21 mouse cellular contexts compared by ENCODE assay signal in the genomic region with DNA sequence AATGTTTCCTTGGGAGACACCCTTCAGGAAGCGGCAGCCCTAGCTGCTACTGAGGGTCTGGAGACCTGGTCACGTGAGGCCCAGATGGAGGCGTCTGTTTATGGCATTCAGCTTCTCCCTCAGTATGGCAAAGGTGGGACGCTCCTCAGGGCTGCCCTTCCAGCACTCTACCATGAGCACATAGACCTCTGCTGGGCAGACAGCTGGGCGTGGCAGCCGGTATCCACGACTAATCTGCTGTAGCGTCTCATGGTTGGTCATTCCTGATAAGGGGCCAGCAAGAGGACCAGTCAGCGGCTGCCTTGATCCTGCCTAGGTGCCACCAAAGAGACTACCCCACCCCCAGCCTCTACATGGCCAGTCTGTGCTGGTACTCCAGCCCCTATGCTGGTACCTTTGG. TPM values are rescaled to one million over a fixed set of nuclear protein-coding genes. Genes with fewer than 3 reads are reported as not detected.
DNase-seq lines count a peak whose midpoint lies in the region; ATAC-seq lines count a peak whose summit lies in the region.
"Had no signal": no experiment of that assay in that cellular context is flagged by ENCODE, and none has a peak within 500 bp of the region (broad histone marks: within the 10 kb centered on the region; RNA-seq: fewer than 3 reads in every experiment).

No protein-coding gene starts in this region.

- H3K9ac ChIP-seq in heart, embryonic 12.5 days, result no peak overlapping the region
- H3K9ac ChIP-seq in liver, embryonic 11.5 days (ENCODE audit: low read depth, low read length), result no peak overlapping the region
- H3K9ac ChIP-seq: heart, embryonic 15.5 days; limb, embryonic 13.5 days had no signal

- no peak for DNase-seq in heart, adult 11 months
- DNase-seq in c-Kit-positive CD71-positive TER-119-negative erythroid progenitor cells, embryonic 14.5 days (ENCODE audit: low read depth), result peak; percentile 45
- DNase-seq in liver, embryonic 11.5 days (ENCODE audit: low spot score), result no peak
- DNase-seq in hindbrain, embryonic 10.5 days (ENCODE audit: low spot score), result no peak
- no peak for DNase-seq in layer of hippocampus, postnatal 25 days (ENCODE audit: extremely low spot score in 1 of 2, low spot score in 1 of 2)
- DNase-seq in thymus, adult 18-20 months, result no peak
- DNase-seq: adrenal gland, postnatal 25 days; cerebellum, postnatal 10 days; kidney, postnatal 10 days; lung, postnatal 14 days had no signal

- peaks cover 50% of the 10 kb centered on the region for H3K27me3 ChIP-seq in heart, embryonic 12.5 days (replicated peaks)
- peaks cover 11% of the 10 kb centered on the region for H3K27me3 ChIP-seq in liver, embryonic 11.5 days (replicated peaks; ENCODE audit: control insufficient read depth, insufficient read depth, low read length)
- peaks cover 25% of the 10 kb centered on the region for H3K27me3 ChIP-seq in hindbrain, embryonic 10.5 days (ENCODE audit: insufficient read depth, poor library complexity, severe bottlenecking)

- no peaks in the 10 kb centered on the region for H3K36me3 ChIP-seq in heart, embryonic 12.5 days
- no peaks in the 10 kb centered on the region for H3K36me3 ChIP-seq in liver, embryonic 11.5 days (ENCODE audit: control insufficient read depth, insufficient read depth, low read length)
- no peaks in the 10 kb centered on the region for H3K36me3 ChIP-seq in hindbrain, embryonic 10.5 days
- H3K36me3 ChIP-seq: heart, embryonic 15.5 days; limb, embryonic 13.5 days had no signal

- no peak overlapping the region for H3K4me2 ChIP-seq in heart, embryonic 12.5 days
- peak overlapping the region; percentile 34; the same call in 1 of the 2 replicates for H3K4me2 ChIP-seq in liver, embryonic 11.5 days
- H3K4me2 ChIP-seq: heart, embryonic 15.5 days; limb, embryonic 13.5 days had no signal

- WGBS in heart, embryonic 12.5 days, result 56% methylated on average over 9 of the region's 9 CpGs
- WGBS in liver, embryonic 11.5 days, result 50% methylated on average over 9 of the region's 9 CpGs
- WGBS in hindbrain, embryonic 10.5 days, result 77% methylated on average over 9 of the region's 9 CpGs

- H3K4me1 ChIP-seq in heart, embryonic 12.5 days (replicated peaks), result no peaks in the 10 kb centered on the region
- H3K4me1 ChIP-seq in liver, embryonic 11.5 days (replicated peaks; ENCODE audit: control insufficient read depth, insufficient read depth, low read length), result peaks cover 9% of the 10 kb centered on the region
- H3K4me1 ChIP-seq in hindbrain, embryonic 10.5 days (replicated peaks), result no peaks in the 10 kb centered on the region
- H3K4me1 ChIP-seq: heart, embryonic 15.5 days; limb, embryonic 13.5 days had no signal

- H3K4me3 ChIP-seq in heart, embryonic 12.5 days, result no peak overlapping the region
- no peak overlapping the region for H3K4me3 ChIP-seq in liver, embryonic 11.5 days (ENCODE audit: low read depth, low read length)
- no peak overlapping the region for H3K4me3 ChIP-seq in hindbrain, embryonic 10.5 days
- H3K4me3 ChIP-seq: heart, embryonic 15.5 days; limb, embryonic 13.5 days had no signal

- H3K27ac ChIP-seq in heart, embryonic 12.5 days (ENCODE audit: poor library complexity, severe bottlenecking), result no peak overlapping the region
- H3K27ac ChIP-seq in liver, embryonic 11.5 days (ENCODE audit: low read depth, low read length), result no peak overlapping the region
- no peak overlapping the region for H3K27ac ChIP-seq in hindbrain, embryonic 10.5 days
- H3K27ac ChIP-seq: heart, embryonic 15.5 days; limb, embryonic 13.5 days had no signal

- H3K9me3 ChIP-seq in heart, embryonic 12.5 days (replicated peaks), result no peaks in the 10 kb centered on the region
- no peaks in the 10 kb centered on the region for H3K9me3 ChIP-seq in liver, embryonic 11.5 days (ENCODE audit: control insufficient read depth, low read length)
- H3K9me3 ChIP-seq in hindbrain, embryonic 10.5 days, result no peaks in the 10 kb centered on the region
- H3K9me3 ChIP-seq: heart, embryonic 15.5 days; limb, embryonic 13.5 days had no signal

- ATAC-seq in heart, embryonic 12.5 days (ENCODE audit: insufficient number of reproducible peaks, low FRiP score), result peak; percentile 57; the same call in 1 of the 2 replicates
- peak; percentile 88 for ATAC-seq in liver, embryonic 11.5 days (replicated peaks; ENCODE audit: low FRiP score)
- peak; percentile 79 for ATAC-seq in megakaryocyte-erythroid progenitor cell, adult 5-6 weeks (replicated peaks; ENCODE audit: low FRiP score, low TSS enrichment, poor library complexity, severe bottlenecking)
- ATAC-seq: forebrain, embryonic 14.5 days had no signal

RNA-seq across cellular contexts. Expression of a gene that starts 3.5 kb away (rescaled TPM):
- not detected in 2 replicates for polyA plus RNA-seq in heart, embryonic 12.5 days (2016; fragmentation: Nextera tagmentation; extraction: Ambion mirVana)
- not detected in 2 replicates for polyA plus RNA-seq in liver, embryonic 11.5 days (2014; fragmentation: Nextera tagmentation; extraction: Ambion mirVana)
- not detected in 2 replicates for total RNA-seq in megakaryocyte-erythroid progenitor cell, adult 5-6 weeks (2014; fragmentation: Nextera tagmentation)
- not detected in 2 replicates for total RNA-seq in megakaryocyte-erythroid progenitor cell, adult 5-6 weeks (2017)
- polyA plus RNA-seq in hindbrain, embryonic 10.5 days (2016; fragmentation: Nextera tagmentation; extraction: Ambion mirVana), result not detected in 2 replicates
- not detected for total RNA-seq in layer of hippocampus, postnatal 25 days (2021)
- total RNA-seq: adrenal gland, postnatal 25 days; layer of hippocampus, adult 8-10 months; left cerebral cortex, adult 8-10 months; midbrain, postnatal 0 days had no signal
- polyA plus RNA-seq: forebrain, embryonic 14.5 days; hindbrain, embryonic 11.5 days; limb, embryonic 13.5 days; midbrain, postnatal 0 days; neural tube, embryonic 11.5 days had no signal

RNA-seq across cellular contexts. Expression of a gene that starts 6.9 kb away (rescaled TPM):
- 0.23 and 0.32 TPM in 2 replicates for polyA plus RNA-seq in heart, embryonic 12.5 days (2016; fragmentation: Nextera tagmentation; extraction: Ambion mirVana)
- 0.23 TPM in 1 of 2 replicates, not detected in the other for polyA plus RNA-seq in liver, embryonic 11.5 days (2014; fragmentation: Nextera tagmentation; extraction: Ambion mirVana)
- total RNA-seq in megakaryocyte-erythroid progenitor cell, adult 5-6 weeks (2014; fragmentation: Nextera tagmentation), result not detected in 2 replicates
- total RNA-seq in megakaryocyte-erythroid progenitor cell, adult 5-6 weeks (2017), result not detected in 2 replicates
- polyA plus RNA-seq in hindbrain, embryonic 10.5 days (2016; fragmentation: Nextera tagmentation; extraction: Ambion mirVana), result 0.07 TPM in 1 of 2 replicates, not detected in the other
- total RNA-seq in layer of hippocampus, postnatal 25 days (2021), result under 1 TPM; 0.22 to 0.42 TPM
- total RNA-seq: gastrocnemius, postnatal 4 days had no signal

RNA-seq across cellular contexts. Expression of a gene that starts 13.7 kb away (rescaled TPM):
- polyA plus RNA-seq in heart, embryonic 12.5 days (2016; fragmentation: Nextera tagmentation; extraction: Ambion mirVana), result not detected in 2 replicates
- 0.34 TPM in 1 of 2 replicates, not detected in the other for polyA plus RNA-seq in liver, embryonic 11.5 days (2014; fragmentation: Nextera tagmentation; extraction: Ambion mirVana)
- total RNA-seq in megakaryocyte-erythroid progenitor cell, adult 5-6 weeks (2014; fragmentation: Nextera tagmentation), result not detected in 2 replicates
- total RNA-seq in megakaryocyte-erythroid progenitor cell, adult 5-6 weeks (2017), result not detected in 2 replicates
- 0.26 and 0.32 TPM in 2 replicates for polyA plus RNA-seq in hindbrain, embryonic 10.5 days (2016; fragmentation: Nextera tagmentation; extraction: Ambion mirVana)
- total RNA-seq in layer of hippocampus, postnatal 25 days (2021), result not detected
- total RNA-seq: gastrocnemius, postnatal 4 days; layer of hippocampus, adult 8-10 months; left cerebral cortex, adult 8-10 months had no signal
- polyA plus RNA-seq: hindbrain, embryonic 11.5 days; neural tube, embryonic 11.5 days had no signal

RNA-seq across cellular contexts. Expression of a gene that starts 19.1 kb away (rescaled TPM):
- polyA plus RNA-seq in heart, embryonic 12.5 days (2016; fragmentation: Nextera tagmentation; extraction: Ambion mirVana), result 174 and 175 TPM in 2 replicates
- 172 and 179 TPM in 2 replicates for polyA plus RNA-seq in liver, embryonic 11.5 days (2014; fragmentation: Nextera tagmentation; extraction: Ambion mirVana)
- 73.6 and 95.2 TPM in 2 replicates for total RNA-seq in megakaryocyte-erythroid progenitor cell, adult 5-6 weeks (2014; fragmentation: Nextera tagmentation)
- 67.4 and 68.6 TPM in 2 replicates for total RNA-seq in megakaryocyte-erythroid progenitor cell, adult 5-6 weeks (2017)
- 324 and 415 TPM in 2 replicates for polyA plus RNA-seq in hindbrain, embryonic 10.5 days (2016; fragmentation: Nextera tagmentation; extraction: Ambion mirVana)
- 100 to 1,000 TPM; 110 to 113 TPM for total RNA-seq in layer of hippocampus, postnatal 25 days (2021)

RNA-seq across cellular contexts. Expression of a gene that starts 35.7 kb away (rescaled TPM):
- 1.7 and 1.9 TPM in 2 replicates for polyA plus RNA-seq in heart, embryonic 12.5 days (2016; fragmentation: Nextera tagmentation; extraction: Ambion mirVana)
- polyA plus RNA-seq in liver, embryonic 11.5 days (2014; fragmentation: Nextera tagmentation; extraction: Ambion mirVana), result 2.4 and 2.6 TPM in 2 replicates
- total RNA-seq in megakaryocyte-erythroid progenitor cell, adult 5-6 weeks (2014; fragmentation: Nextera tagmentation), result 16.1 and 18.0 TPM in 2 replicates
- 4.9 and 5.4 TPM in 2 replicates for total RNA-seq in megakaryocyte-erythroid progenitor cell, adult 5-6 weeks (2017)
- polyA plus RNA-seq in hindbrain, embryonic 10.5 days (2016; fragmentation: Nextera tagmentation; extraction: Ambion mirVana), result 0.52 and 1.00 TPM in 2 replicates
- total RNA-seq in layer of hippocampus, postnatal 25 days (2021), result 1 to 10 TPM; 1.8 to 2.1 TPM
